Mouse (Mus musculus) Patski (cell line): Measurements from ENCODE around the gene Prrc2b. TPM values are rescaled to one million over a fixed set of nuclear protein-coding genes. Genes with fewer than 3 reads are reported as not detected.

ENCODE experiments used
- ATAC-seq: fragments of 100-300 bp; one replicate; pipeline ENCODE4 v1.8.0; 2021
- CTCF ChIA-PET: fragments of 350-600 bp; sonication (Branson Sonifier 250); formaldehyde crosslinking; loops from one replicate; lab custom pipeline; 2022; ENCODE audit warnings: inconsistent platforms; lab: Charles Lee
- POLR2A ChIA-PET: fragments of 350-600 bp; sonication (Branson Sonifier 250); formaldehyde crosslinking; loops from one replicate; lab custom pipeline; 2022; ENCODE audit warnings: antibody characterized with exemption, inconsistent platforms; lab: Charles Lee
- DNase-seq: peaks from one replicate; pipeline ENCODE4 v3.0.0-alpha.2; 2011; ENCODE audit warnings: low read depth, low spot score
- H3K27me3 ChIP-seq: fragments of 371-371 bp; one replicate; pipeline ENCODE4 v1.5.1; 2021
- CTCF ChIP-seq: fragments of 100-300 bp; IDR thresholded peaks from one replicate; pipeline ENCODE4 v1.5.1; 2021
- in situ Hi-C: fragments of 300-500 bp; cut with MboI; formaldehyde crosslinking; loops from 3 replicates; pipeline ENCODE4 v1.11.1; 2018; ENCODE audit warnings: low pct_unique_long_range_greater_than_20kb, mixed read lengths
- polyA plus RNA-seq: library from polyadenylated mRNA; unstranded; gene quantifications from one replicate; pipeline ENCODE4 v1.2.3, GENCODE M21; 2021

Prrc2b gene
- polyA plus RNA-seq, 1 experiment from 2014 or later, result 81.9 TPM

- H3K27me3 ChIP-seq, result no peaks in the 10 kb centered on the region
- ChIA-PET CTCF (no interaction called here), POLR2A (no interaction called here)
- in situ Hi-C loops, result no loop called here
- DNase-seq (no peak), ATAC-seq (no peak)
- no peak for TF ChIP-seq CTCF
Observed at GRCm38 (mm10) chr2:32158616-32159239, 7.8 kb downstream of the Prrc2b start.

- in situ Hi-C loops, result no loop called here
- ChIA-PET POLR2A (interaction anchor here (1.0 kb wide), 1 partner anchor 75 kb away, joined by 3 read pairs; no protein-coding TSS in a partner anchor), CTCF (no interaction called here)
- no peak for TF ChIP-seq CTCF
- no peaks in the 10 kb centered on the region for H3K27me3 ChIP-seq
- DNase-seq (no peak), ATAC-seq (no peak)
Observed at GRCm38 (mm10) chr2:32160525-32160924, 9.6 kb downstream of the Prrc2b start.

- DNase-seq (no peak), ATAC-seq (no peak)
- no peaks in the 10 kb centered on the region for H3K27me3 ChIP-seq
- no peak for TF ChIP-seq CTCF
- ChIA-PET CTCF (no interaction called here), POLR2A (interaction anchor here (1.0 kb wide), 1 partner anchor 75 kb away, joined by 3 read pairs; no protein-coding TSS in a partner anchor)
- in situ Hi-C loops, result no loop called here
Observed at GRCm38 (mm10) chr2:32160967-32161366, 10.1 kb downstream of the Prrc2b start.

DNA sequence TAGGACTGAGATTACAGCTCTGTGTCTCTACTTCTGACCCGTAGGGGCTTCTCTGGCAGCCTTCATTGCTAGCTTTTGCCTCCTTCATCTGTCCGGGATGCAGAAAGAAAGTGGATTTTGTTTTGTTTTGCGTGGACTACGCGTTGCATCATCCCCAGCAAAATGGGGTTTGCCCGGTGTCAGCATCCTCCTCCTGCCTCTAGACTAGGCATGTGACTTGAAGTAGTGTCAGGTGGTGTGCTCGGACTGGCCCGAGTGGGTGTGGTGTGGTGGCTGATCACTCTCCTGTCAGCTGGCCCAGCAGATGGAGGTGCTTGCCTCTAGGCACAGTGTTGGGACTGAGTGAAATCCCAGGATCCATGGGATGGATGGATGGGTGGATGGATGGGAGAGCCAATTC is 11.2 kb downstream of the Prrc2b start:
- no peak for TF ChIP-seq CTCF
- ChIA-PET POLR2A (no interaction called here), CTCF (no interaction called here)
- ATAC-seq (no peak), DNase-seq (no peak)
- in situ Hi-C loops, result no loop called here
- H3K27me3 ChIP-seq, result no peaks in the 10 kb centered on the region

- POLR2A ChIA-PET, result no interaction called here
- no peaks in the 10 kb centered on the region for H3K27me3 ChIP-seq
- ATAC-seq (no peak), DNase-seq (no peak)
- CTCF ChIA-PET, result no interaction called here
- in situ Hi-C loops, result no loop called here
- no peak for TF ChIP-seq CTCF
Observed at GRCm38 (mm10) chr2:32162646-32163045, 11.8 kb downstream of the Prrc2b start.

- no peak for ATAC-seq
- no peak for DNase-seq
- no peaks in the 10 kb centered on the region for H3K27me3 ChIP-seq
- no peak for TF ChIP-seq CTCF
- CTCF ChIA-PET, result no interaction called here
- POLR2A ChIA-PET, result no interaction called here
- in situ Hi-C loops, result no loop called here
Observed at GRCm38 (mm10) chr2:32163057-32163456, 12.2 kb downstream of the Prrc2b start.

DNA sequence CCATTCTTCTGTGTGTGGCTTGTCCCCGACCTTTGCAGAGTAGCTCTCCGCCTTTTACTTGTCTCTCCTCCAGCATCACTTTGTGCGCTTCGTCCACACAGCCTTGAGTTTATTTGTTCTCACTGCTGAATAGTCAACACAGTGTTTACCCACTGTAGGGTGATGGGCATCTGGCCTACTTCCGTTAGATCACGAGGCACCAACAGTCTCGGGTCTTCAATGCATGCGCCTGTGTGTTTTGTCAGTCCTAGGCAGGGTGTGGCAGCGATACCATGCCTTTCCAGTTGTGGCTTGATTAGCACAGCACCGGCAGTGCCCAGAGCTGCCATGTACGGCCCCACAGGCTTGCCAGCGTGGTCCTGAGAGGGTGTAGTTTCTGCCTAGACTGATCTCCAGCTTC is 13.6 kb downstream of the Prrc2b start:
- H3K27me3 ChIP-seq, result no peaks in the 10 kb centered on the region
- ChIA-PET CTCF (no interaction called here), POLR2A (interaction anchor here (0.9 kb wide), 1 partner anchor 11 kb away, joined by 3 read pairs; no protein-coding TSS in a partner anchor)
- ATAC-seq (no peak), DNase-seq (no peak)
- in situ Hi-C loops, result no loop called here
- TF ChIP-seq CTCF, result no peak

GRCm38 (mm10) chr2:32165040-32165800 is 14.3 kb downstream of the Prrc2b start:
- TF ChIP-seq CTCF, result no peak
- no peaks in the 10 kb centered on the region for H3K27me3 ChIP-seq
- ChIA-PET CTCF (interaction anchor here (1.3 kb wide), 1 partner anchor 31 kb away, joined by 3 read pairs; no protein-coding TSS in a partner anchor), POLR2A (interaction anchor here (0.9 kb wide), 1 partner anchor 10 kb away, joined by 3 read pairs; no protein-coding TSS in a partner anchor)
- DNase-seq, result no peak
- ATAC-seq, result no peak
- in situ Hi-C loops, result no loop called here

GRCm38 (mm10) chr2:32166581-32166980 is 15.7 kb downstream of the Prrc2b start:
- TF ChIP-seq CTCF, result no peak
- no peaks in the 10 kb centered on the region for H3K27me3 ChIP-seq
- CTCF ChIA-PET, result interaction anchor here (1.3 kb wide), 1 partner anchor 33 kb away, joined by 3 read pairs; no protein-coding TSS in a partner anchor
- in situ Hi-C loops, result no loop called here
- DNase-seq (no peak), ATAC-seq (no peak)
- POLR2A ChIA-PET, result no interaction called here

GRCm38 (mm10) chr2:32167034-32167770 is 16.3 kb downstream of the Prrc2b start:
- in situ Hi-C loops, result no loop called here
- no peak for DNase-seq
- ATAC-seq, result peak; percentile 22
- CTCF ChIA-PET, result interaction anchor here (1.3 kb wide), 1 partner anchor 33 kb away, joined by 3 read pairs; no protein-coding TSS in a partner anchor
- no peak for TF ChIP-seq CTCF
- H3K27me3 ChIP-seq, result no peaks in the 10 kb centered on the region
- POLR2A ChIA-PET, result no interaction called here
